Mouse (Mus musculus) lung, postnatal 0 days (tissue): Measurements from ENCODE around the gene Nox4.

ENCODE experiments used
- CTCF ChIP-seq: IDR thresholded peaks from 2 replicates; pipeline ENCODE4 v1.5.1; 2016; ENCODE audit warnings: antibody characterized with exemption, mild to moderate bottlenecking
- EP300 ChIP-seq: IDR thresholded peaks from 2 replicates; pipeline ENCODE4 v1.6.1; 2016; ENCODE audit warnings: antibody characterized with exemption, mild to moderate bottlenecking, control low read depth

GRCm38 (mm10) chr7:87321571-87321970 lies 75.7 kb downstream of the Nox4 start:
- TF ChIP-seq EP300, result no peak
- no peak for TF ChIP-seq CTCF
